ENCODE assay signal across 27 mouse cellular contexts in the genomic region with DNA sequence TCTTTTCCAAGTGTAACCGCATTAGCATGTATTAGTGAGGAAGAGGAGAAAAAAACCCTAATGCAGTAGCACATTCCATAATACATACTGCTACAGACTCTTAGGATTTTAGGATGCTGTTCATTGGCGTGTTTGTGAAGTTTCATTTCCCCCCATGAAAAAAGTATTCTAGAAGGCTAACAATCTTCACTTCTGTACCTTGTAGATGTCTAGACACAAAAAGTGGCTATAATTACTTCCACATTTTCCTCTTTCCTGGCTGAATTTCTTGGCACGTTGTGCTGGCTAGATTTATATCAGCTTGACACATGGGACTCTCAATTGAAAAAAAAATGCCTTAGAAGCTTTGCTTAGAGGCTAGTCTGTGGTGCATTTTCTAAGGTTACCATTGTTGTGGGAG. TPM values are rescaled to one million over a fixed set of nuclear protein-coding genes. Genes with fewer than 3 reads are reported as not detected.
DNase-seq lines count a peak whose midpoint lies in the region; ATAC-seq and TF ChIP-seq lines count a peak whose summit lies in the region.
"Had no signal": no experiment of that assay in that cellular context is flagged by ENCODE, and none has a peak within 500 bp of the region (broad histone marks: within the 10 kb centered on the region; RNA-seq: fewer than 3 reads in every experiment).

No protein-coding gene starts in this region.

- DNase-seq in midbrain, embryonic 11.5 days (ENCODE audit: low spot score, missing footprints) = peak; percentile 19
- peak; percentile 68 for DNase-seq in embryonic facial prominence, embryonic 14.5 days (ENCODE audit: low spot score)
- peak; percentile 29 for DNase-seq in mesoderm, embryonic 11.5 days (ENCODE audit: low read depth, low spot score)
- DNase-seq in adrenal gland, adult 8-10 months = no peak
- DNase-seq in left cerebral cortex, adult 2 months (ENCODE audit: extremely low spot score in 1 of 2, low spot score in 2 of 2) = no peak
- DNase-seq: adrenal gland, adult 2 months; adrenal gland, postnatal 36 days; cerebellum, adult 11 months; cerebellum, adult 9-11 months; cerebellum, postnatal 36 days; forebrain, postnatal 0 days; gastrocnemius, adult 2 months; gastrocnemius, postnatal 25 days; heart, adult 11 months; heart, postnatal 36 days had no signal

- ATAC-seq in midbrain, embryonic 11.5 days (ENCODE audit: low FRiP score) = no peak
- ATAC-seq in midbrain, embryonic 16.5 days = no peak
- no peak for ATAC-seq in embryonic facial prominence, embryonic 14.5 days (ENCODE audit: low read depth)
- ATAC-seq in limb, embryonic 12.5 days (ENCODE audit: insufficient number of reproducible peaks, insufficient read depth, low FRiP score, low TSS enrichment, low read depth) = no peak
- ATAC-seq in hindbrain, embryonic 13.5 days (ENCODE audit: low FRiP score) = no peak
- ATAC-seq: forebrain, embryonic 13.5 days; forebrain, postnatal 0 days; hindbrain, embryonic 16.5 days; inflammation-experienced regulatory T-cells, adult 6 months; intestine, postnatal 0 days had no signal

- H3K27ac ChIP-seq in midbrain, embryonic 11.5 days (ENCODE audit: low read depth, low read length) = no peak overlapping the region
- no peak overlapping the region for H3K27ac ChIP-seq in midbrain, embryonic 16.5 days (ENCODE audit: low read length)
- no peak overlapping the region for H3K27ac ChIP-seq in embryonic facial prominence, embryonic 14.5 days (replicated peaks; ENCODE audit: low read depth, low read length)
- 0 out of 2 replicates have a peak overlapping the region, but pooled peaks have one; percentile 62 for H3K27ac ChIP-seq in limb, embryonic 12.5 days
- H3K27ac ChIP-seq in left cerebral cortex, adult 2 months = no peak overlapping the region
- no peak overlapping the region for H3K27ac ChIP-seq in hindbrain, embryonic 13.5 days
- H3K27ac ChIP-seq: embryonic facial prominence, embryonic 13.5 days; forebrain, embryonic 13.5 days; gastrocnemius, adult 2 months; heart, embryonic 13.5 days had no signal

- no peak overlapping the region for H3K4me3 ChIP-seq in midbrain, embryonic 11.5 days (ENCODE audit: low read depth, low read length)
- no peak overlapping the region for H3K4me3 ChIP-seq in midbrain, embryonic 16.5 days (ENCODE audit: low read depth, low read length)
- H3K4me3 ChIP-seq in embryonic facial prominence, embryonic 14.5 days (ENCODE audit: low read depth, low read length) = no peak overlapping the region
- H3K4me3 ChIP-seq in limb, embryonic 12.5 days (replicated peaks) = no peak overlapping the region
- H3K4me3 ChIP-seq in left cerebral cortex, adult 2 months = no peak overlapping the region
- no peak overlapping the region for H3K4me3 ChIP-seq in hindbrain, embryonic 13.5 days
- H3K4me3 ChIP-seq: embryonic facial prominence, embryonic 13.5 days; forebrain, embryonic 13.5 days; gastrocnemius, adult 2 months; heart, embryonic 13.5 days had no signal

- H3K9me3 ChIP-seq in midbrain, embryonic 11.5 days (ENCODE audit: control insufficient read depth, low read length) = no peaks in the 10 kb centered on the region
- H3K9me3 ChIP-seq in midbrain, embryonic 16.5 days (replicated peaks; ENCODE audit: control insufficient read depth, low read length, poor library complexity, severe bottlenecking) = no peaks in the 10 kb centered on the region
- H3K9me3 ChIP-seq in embryonic facial prominence, embryonic 14.5 days (ENCODE audit: control insufficient read depth, low read length) = no peaks in the 10 kb centered on the region
- peaks cover 12% of the 10 kb centered on the region; the same call in 1 of the 2 replicates for H3K9me3 ChIP-seq in limb, embryonic 12.5 days
- no peaks in the 10 kb centered on the region for H3K9me3 ChIP-seq in hindbrain, embryonic 13.5 days
- H3K9me3 ChIP-seq: embryonic facial prominence, embryonic 13.5 days; forebrain, embryonic 13.5 days had no signal

- TF ChIP-seq CTCF in left cerebral cortex, adult 2 months (IDR thresholded peaks at IDR 0.05) = no peak

- intact Hi-C loops in left cerebral cortex, adult 2 months (cut with DNase I) = no loop called here

- no peaks in the 10 kb centered on the region for H3K36me3 ChIP-seq in midbrain, embryonic 11.5 days (ENCODE audit: control insufficient read depth, insufficient read depth, low read length)
- no peaks in the 10 kb centered on the region for H3K36me3 ChIP-seq in midbrain, embryonic 16.5 days (ENCODE audit: control insufficient read depth, insufficient read depth, low read length)
- no peaks in the 10 kb centered on the region for H3K36me3 ChIP-seq in embryonic facial prominence, embryonic 14.5 days (ENCODE audit: control insufficient read depth, insufficient read depth, low read length)
- no peaks in the 10 kb centered on the region for H3K36me3 ChIP-seq in limb, embryonic 12.5 days
- H3K36me3 ChIP-seq in hindbrain, embryonic 13.5 days = no peaks in the 10 kb centered on the region
- H3K36me3 ChIP-seq: embryonic facial prominence, embryonic 13.5 days; heart, embryonic 13.5 days had no signal

- no peak overlapping the region for H3K4me2 ChIP-seq in midbrain, embryonic 11.5 days
- no peak overlapping the region for H3K4me2 ChIP-seq in midbrain, embryonic 16.5 days (ENCODE audit: low read length)
- H3K4me2 ChIP-seq in embryonic facial prominence, embryonic 14.5 days (ENCODE audit: low read depth, low read length) = no peak overlapping the region
- H3K4me2 ChIP-seq in limb, embryonic 12.5 days = no peak overlapping the region
- H3K4me2 ChIP-seq in hindbrain, embryonic 13.5 days = no peak overlapping the region
- H3K4me2 ChIP-seq: embryonic facial prominence, embryonic 13.5 days; forebrain, embryonic 13.5 days; heart, embryonic 13.5 days had no signal

- no peaks in the 10 kb centered on the region for H3K27me3 ChIP-seq in midbrain, embryonic 11.5 days (ENCODE audit: control insufficient read depth, insufficient read depth, low read length)
- no peaks in the 10 kb centered on the region for H3K27me3 ChIP-seq in midbrain, embryonic 16.5 days (ENCODE audit: control insufficient read depth, insufficient read depth, low read depth, low read length)
- no peaks in the 10 kb centered on the region for H3K27me3 ChIP-seq in embryonic facial prominence, embryonic 14.5 days (replicated peaks; ENCODE audit: control insufficient read depth, insufficient read depth, low read length)
- no peaks in the 10 kb centered on the region for H3K27me3 ChIP-seq in limb, embryonic 12.5 days
- no peaks in the 10 kb centered on the region for H3K27me3 ChIP-seq in hindbrain, embryonic 13.5 days
- H3K27me3 ChIP-seq: embryonic facial prominence, embryonic 13.5 days; forebrain, embryonic 13.5 days; heart, embryonic 13.5 days had no signal

- H3K4me1 ChIP-seq in midbrain, embryonic 11.5 days (ENCODE audit: control insufficient read depth, insufficient read depth, low read length) = no peaks in the 10 kb centered on the region
- H3K4me1 ChIP-seq in midbrain, embryonic 16.5 days (ENCODE audit: control insufficient read depth, insufficient read depth, low read length) = no peaks in the 10 kb centered on the region
- H3K4me1 ChIP-seq in embryonic facial prominence, embryonic 14.5 days (ENCODE audit: control insufficient read depth, insufficient read depth, low read length) = no peaks in the 10 kb centered on the region; the same call in 1 of the 2 replicates
- no peaks in the 10 kb centered on the region for H3K4me1 ChIP-seq in limb, embryonic 12.5 days (replicated peaks)
- no peaks in the 10 kb centered on the region for H3K4me1 ChIP-seq in hindbrain, embryonic 13.5 days (replicated peaks)
- H3K4me1 ChIP-seq: forebrain, embryonic 13.5 days; heart, embryonic 13.5 days had no signal

- H3K9ac ChIP-seq in midbrain, embryonic 11.5 days (ENCODE audit: low read length) = no peak overlapping the region
- no peak overlapping the region for H3K9ac ChIP-seq in midbrain, embryonic 16.5 days (ENCODE audit: low read depth, low read length)
- no peak overlapping the region for H3K9ac ChIP-seq in embryonic facial prominence, embryonic 14.5 days (ENCODE audit: low read depth, low read length)
- no peak overlapping the region for H3K9ac ChIP-seq in limb, embryonic 12.5 days (replicated peaks)
- H3K9ac ChIP-seq in hindbrain, embryonic 13.5 days = no peak overlapping the region
- H3K9ac ChIP-seq: embryonic facial prominence, embryonic 13.5 days; forebrain, embryonic 13.5 days; forebrain, postnatal 0 days; heart, embryonic 13.5 days had no signal

- 85% methylated on average over 3 of the region's 3 CpGs for WGBS in midbrain, embryonic 11.5 days
- WGBS in midbrain, embryonic 16.5 days = 71% methylated on average over 3 of the region's 3 CpGs
- 36% methylated on average over 3 of the region's 3 CpGs for WGBS in embryonic facial prominence, embryonic 14.5 days
- WGBS in limb, embryonic 12.5 days = 41% methylated on average over 3 of the region's 3 CpGs
- WGBS in hindbrain, embryonic 13.5 days = 81% methylated on average over 3 of the region's 3 CpGs

RNA-seq across cellular contexts. Expression of a gene that starts 1.1 kb away (rescaled TPM):
- not detected in 2 replicates for polyA plus RNA-seq in midbrain, embryonic 11.5 days (2014; fragmentation: Nextera tagmentation; extraction: Ambion mirVana)
- not detected in 2 replicates for polyA plus RNA-seq in midbrain, embryonic 16.5 days (2015; fragmentation: Nextera tagmentation; extraction: Ambion mirVana)
- polyA plus RNA-seq in embryonic facial prominence, embryonic 14.5 days (2014; fragmentation: Nextera tagmentation; extraction: Ambion mirVana) = not detected in 2 replicates
- polyA plus RNA-seq in limb, embryonic 12.5 days (2016; fragmentation: Nextera tagmentation; extraction: Ambion mirVana) = not detected in 2 replicates
- total RNA-seq in adrenal gland, adult 8-10 months (2022) = not detected
- total RNA-seq in left cerebral cortex, adult 2 months (2021) = not detected
- not detected in 2 replicates for polyA plus RNA-seq in hindbrain, embryonic 13.5 days (2015; fragmentation: Nextera tagmentation; extraction: Ambion mirVana)
- total RNA-seq: adrenal gland, adult 2 months; adrenal gland, postnatal 36 days; CH12.LX; forebrain, postnatal 0 days; gastrocnemius, adult 2 months; gastrocnemius, postnatal 25 days; heart, postnatal 36 days had no signal
- polyA plus RNA-seq: adrenal gland, adult 2 months; embryonic facial prominence, embryonic 13.5 days; forebrain, embryonic 13.5 days; forebrain, postnatal 0 days; heart, embryonic 13.5 days; heart, postnatal 0 days; hindbrain, embryonic 11.5 days; hindbrain, embryonic 16.5 days; inflammation-experienced regulatory T-cells, adult 6 months; intestine, postnatal 0 days had no signal

RNA-seq across cellular contexts. Expression of a gene that starts 9.9 kb away (rescaled TPM):
- not detected in 2 replicates for polyA plus RNA-seq in midbrain, embryonic 11.5 days (2014; fragmentation: Nextera tagmentation; extraction: Ambion mirVana)
- polyA plus RNA-seq in midbrain, embryonic 16.5 days (2015; fragmentation: Nextera tagmentation; extraction: Ambion mirVana) = not detected in 2 replicates
- polyA plus RNA-seq in embryonic facial prominence, embryonic 14.5 days (2014; fragmentation: Nextera tagmentation; extraction: Ambion mirVana) = not detected in 2 replicates
- not detected in 2 replicates for polyA plus RNA-seq in limb, embryonic 12.5 days (2016; fragmentation: Nextera tagmentation; extraction: Ambion mirVana)
- total RNA-seq in adrenal gland, adult 8-10 months (2022) = not detected
- total RNA-seq in left cerebral cortex, adult 2 months (2021) = not detected
- not detected in 2 replicates for polyA plus RNA-seq in hindbrain, embryonic 13.5 days (2015; fragmentation: Nextera tagmentation; extraction: Ambion mirVana)
- total RNA-seq: adrenal gland, adult 2 months; adrenal gland, postnatal 36 days; CH12.LX; forebrain, postnatal 0 days; gastrocnemius, adult 2 months; gastrocnemius, postnatal 25 days; heart, postnatal 36 days had no signal
- polyA plus RNA-seq: adrenal gland, adult 2 months; embryonic facial prominence, embryonic 13.5 days; forebrain, embryonic 13.5 days; forebrain, postnatal 0 days; heart, embryonic 13.5 days; heart, postnatal 0 days; hindbrain, embryonic 11.5 days; hindbrain, embryonic 16.5 days; inflammation-experienced regulatory T-cells, adult 6 months; intestine, postnatal 0 days had no signal

RNA-seq across cellular contexts. Expression of a gene that starts 23.2 kb away (rescaled TPM):
- polyA plus RNA-seq in midbrain, embryonic 11.5 days (2014; fragmentation: Nextera tagmentation; extraction: Ambion mirVana) = not detected in 2 replicates
- polyA plus RNA-seq in midbrain, embryonic 16.5 days (2015; fragmentation: Nextera tagmentation; extraction: Ambion mirVana) = not detected in 2 replicates
- not detected in 2 replicates for polyA plus RNA-seq in embryonic facial prominence, embryonic 14.5 days (2014; fragmentation: Nextera tagmentation; extraction: Ambion mirVana)
- not detected in 2 replicates for polyA plus RNA-seq in limb, embryonic 12.5 days (2016; fragmentation: Nextera tagmentation; extraction: Ambion mirVana)
- not detected for total RNA-seq in adrenal gland, adult 8-10 months (2022)
- total RNA-seq in left cerebral cortex, adult 2 months (2021) = not detected
- polyA plus RNA-seq in hindbrain, embryonic 13.5 days (2015; fragmentation: Nextera tagmentation; extraction: Ambion mirVana) = not detected in 2 replicates
- total RNA-seq: adrenal gland, adult 2 months; adrenal gland, postnatal 36 days; CH12.LX; forebrain, postnatal 0 days; gastrocnemius, adult 2 months; gastrocnemius, postnatal 25 days; heart, postnatal 36 days had no signal
- polyA plus RNA-seq: adrenal gland, adult 2 months; embryonic facial prominence, embryonic 13.5 days; forebrain, embryonic 13.5 days; forebrain, postnatal 0 days; heart, embryonic 13.5 days; heart, postnatal 0 days; hindbrain, embryonic 11.5 days; hindbrain, embryonic 16.5 days; inflammation-experienced regulatory T-cells, adult 6 months; intestine, postnatal 0 days had no signal

RNA-seq across cellular contexts. Expression of a gene that starts 44.3 kb away (rescaled TPM):
- polyA plus RNA-seq in midbrain, embryonic 11.5 days (2014; fragmentation: Nextera tagmentation; extraction: Ambion mirVana) = 0.56 TPM in 1 of 2 replicates, not detected in the other
- polyA plus RNA-seq in midbrain, embryonic 16.5 days (2015; fragmentation: Nextera tagmentation; extraction: Ambion mirVana) = 0.30 TPM in 1 of 2 replicates, not detected in the other
- 0.33 and 0.60 TPM in 2 replicates for polyA plus RNA-seq in embryonic facial prominence, embryonic 14.5 days (2014; fragmentation: Nextera tagmentation; extraction: Ambion mirVana)
- polyA plus RNA-seq in limb, embryonic 12.5 days (2016; fragmentation: Nextera tagmentation; extraction: Ambion mirVana) = 0.16 and 0.37 TPM in 2 replicates
- not detected for total RNA-seq in adrenal gland, adult 8-10 months (2022)
- total RNA-seq in left cerebral cortex, adult 2 months (2021) = not detected
- polyA plus RNA-seq in hindbrain, embryonic 13.5 days (2015; fragmentation: Nextera tagmentation; extraction: Ambion mirVana) = 0.14 TPM in 1 of 2 replicates, not detected in the other
- total RNA-seq: adrenal gland, adult 2 months; adrenal gland, postnatal 36 days; forebrain, postnatal 0 days; heart, postnatal 36 days had no signal
- polyA plus RNA-seq: adrenal gland, adult 2 months; forebrain, embryonic 13.5 days; inflammation-experienced regulatory T-cells, adult 6 months had no signal

RNA-seq across cellular contexts. Expression of a gene that starts 45.2 kb away (rescaled TPM):
- not detected in 2 replicates for polyA plus RNA-seq in midbrain, embryonic 11.5 days (2014; fragmentation: Nextera tagmentation; extraction: Ambion mirVana)
- not detected in 2 replicates for polyA plus RNA-seq in midbrain, embryonic 16.5 days (2015; fragmentation: Nextera tagmentation; extraction: Ambion mirVana)
- polyA plus RNA-seq in embryonic facial prominence, embryonic 14.5 days (2014; fragmentation: Nextera tagmentation; extraction: Ambion mirVana) = not detected in 2 replicates
- not detected in 2 replicates for polyA plus RNA-seq in limb, embryonic 12.5 days (2016; fragmentation: Nextera tagmentation; extraction: Ambion mirVana)
- not detected for total RNA-seq in adrenal gland, adult 8-10 months (2022)
- not detected for total RNA-seq in left cerebral cortex, adult 2 months (2021)
- polyA plus RNA-seq in hindbrain, embryonic 13.5 days (2015; fragmentation: Nextera tagmentation; extraction: Ambion mirVana) = not detected in 2 replicates
- total RNA-seq: adrenal gland, adult 2 months; adrenal gland, postnatal 36 days; CH12.LX; forebrain, postnatal 0 days; gastrocnemius, adult 2 months; gastrocnemius, postnatal 25 days; heart, postnatal 36 days had no signal
- polyA plus RNA-seq: adrenal gland, adult 2 months; embryonic facial prominence, embryonic 13.5 days; forebrain, embryonic 13.5 days; forebrain, postnatal 0 days; heart, embryonic 13.5 days; heart, postnatal 0 days; hindbrain, embryonic 11.5 days; hindbrain, embryonic 16.5 days; intestine, postnatal 0 days had no signal

Comparison
In these comparisons a context has a peak if more than half of its experiments do, and no peak if none do; other contexts are left out.
1. DNase-seq: peak in midbrain, embryonic 11.5 days (single experiment), embryonic facial prominence, embryonic 14.5 days (single experiment) and mesoderm, embryonic 11.5 days (single experiment); none in adrenal gland, adult 8-10 months (single experiment) and left cerebral cortex, adult 2 months (0 of 2).